Mouse (Mus musculus): ENCODE measurements around the gene Cers1. TPM values are rescaled to one million over a fixed set of nuclear protein-coding genes. Genes with fewer than 3 reads are reported as not detected.

Gene Cers1
- polyA plus RNA-seq (2015; fragmentation: Nextera tagmentation; extraction: Ambion mirVana), result 10.0 and 10.2 TPM in 2 replicates

GRCm38 (mm10) chr8:70315624-70316510, at the start of gene Cers1:
Cers1 (plus strand) TSS chr8:70315775.
- H3K4me2 ChIP-seq (replicated peaks), result peak within 1 kb of the TSS; percentile 80
- H3K9me3 ChIP-seq, result no peaks in the 10 kb centered on the region

GRCm38 (mm10) chr8:70267674-70268073, 47.9 kb upstream of the Cers1 start:
- no peaks in the 10 kb centered on the region for H3K27me3 ChIP-seq
- 86% methylated on average over 3 of the region's 3 CpGs for WGBS
- no peak overlapping the region for H3K4me3 ChIP-seq
- no peak overlapping the region for H3K9ac ChIP-seq
- peaks cover 42% of the 10 kb centered on the region for H3K36me3 ChIP-seq
- ATAC-seq (ENCODE audit: low FRiP score, low read depth), result no peak
- no peaks in the 10 kb centered on the region for H3K4me1 ChIP-seq
- no peak overlapping the region for H3K4me2 ChIP-seq (replicated peaks)
- no peak overlapping the region for H3K27ac ChIP-seq
- no peaks in the 10 kb centered on the region for H3K9me3 ChIP-seq

More at GRCm38 (mm10) chr8:70315624-70316510, at the start of gene Cers1:
- ATAC-seq (ENCODE audit: low FRiP score, low read depth), result peak; percentile 73
- H3K27ac ChIP-seq, result peak within 1 kb of the TSS; percentile 84; the same call in 1 of the 2 replicates
- H3K4me1 ChIP-seq, result peaks cover 31% of the 10 kb centered on the region
- peak within 1 kb of the TSS; percentile 67 for H3K4me3 ChIP-seq
- H3K9ac ChIP-seq, result peak within 1 kb of the TSS; percentile 77
- no peaks in the 10 kb centered on the region for H3K27me3 ChIP-seq
- peaks cover 46% of the 10 kb centered on the region for H3K36me3 ChIP-seq
- WGBS, result 1% methylated on average over 66 of the region's 66 CpGs

- Histone ChIP-seq H3K4me3 (no peak overlapping the region), H3K9ac (no peak overlapping the region), H3K27me3 (no peaks in the 10 kb centered on the region), H3K4me2 (replicated peaks) (no peak overlapping the region), H3K4me1 (no peaks in the 10 kb centered on the region), H3K9me3 (no peaks in the 10 kb centered on the region), H3K27ac (no peak overlapping the region), H3K36me3 (peaks cover 36% of the 10 kb centered on the region)
- no peak for ATAC-seq (ENCODE audit: low FRiP score, low read depth)
- WGBS, result 61% methylated on average over 5 of the region's 5 CpGs
These were observed 47.3 kb upstream of the Cers1 start for GRCm38 (mm10) chr8:70268311-70268710.

DNA sequence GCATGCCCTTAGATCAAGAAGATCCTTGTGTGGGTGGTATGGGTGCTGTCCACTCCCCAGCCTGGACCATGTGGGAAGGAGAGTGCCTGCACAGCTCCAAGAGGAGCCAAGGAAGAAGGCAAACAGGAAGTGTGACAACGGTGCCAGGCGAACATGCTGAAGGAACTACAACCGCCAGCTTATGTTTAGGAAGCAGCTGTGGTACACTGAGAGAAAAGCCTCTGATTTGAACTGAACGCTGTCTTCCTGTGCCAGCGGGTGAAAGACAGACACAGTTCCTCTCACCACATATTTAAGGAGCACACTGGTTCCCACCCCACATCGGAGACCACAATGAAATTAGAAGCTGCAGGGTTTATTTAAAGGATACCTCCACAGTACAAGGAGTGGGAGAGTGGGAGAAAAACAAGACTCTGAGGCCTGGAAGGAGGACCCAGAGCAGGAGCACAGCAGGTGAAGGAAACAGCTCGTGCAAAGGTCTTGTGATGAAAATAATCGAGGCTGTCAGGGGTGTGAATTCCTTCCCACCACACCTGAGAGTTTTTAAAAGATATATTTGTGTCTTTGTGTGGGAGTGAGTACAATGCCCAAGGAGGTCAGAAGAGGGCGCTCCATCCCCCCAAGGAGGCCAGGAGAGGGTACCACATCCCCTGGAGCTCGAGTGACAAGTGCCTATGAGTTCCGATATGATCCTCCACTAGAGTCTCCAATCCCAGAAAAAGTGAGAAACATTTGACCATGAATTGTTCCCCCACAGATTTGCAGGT, 46.6 kb upstream of the Cers1 start:
- no peak overlapping the region for H3K4me2 ChIP-seq (replicated peaks)
- H3K27ac ChIP-seq, result no peak overlapping the region
- no peak for ATAC-seq (ENCODE audit: low FRiP score, low read depth)
- no peak overlapping the region for H3K9ac ChIP-seq
- no peak overlapping the region for H3K4me3 ChIP-seq
- no peaks in the 10 kb centered on the region for H3K27me3 ChIP-seq
- H3K36me3 ChIP-seq, result peaks cover 29% of the 10 kb centered on the region
- no peaks in the 10 kb centered on the region for H3K4me1 ChIP-seq
- WGBS, result 57% methylated on average over 11 of the region's 11 CpGs
- H3K9me3 ChIP-seq, result no peaks in the 10 kb centered on the region

DNA sequence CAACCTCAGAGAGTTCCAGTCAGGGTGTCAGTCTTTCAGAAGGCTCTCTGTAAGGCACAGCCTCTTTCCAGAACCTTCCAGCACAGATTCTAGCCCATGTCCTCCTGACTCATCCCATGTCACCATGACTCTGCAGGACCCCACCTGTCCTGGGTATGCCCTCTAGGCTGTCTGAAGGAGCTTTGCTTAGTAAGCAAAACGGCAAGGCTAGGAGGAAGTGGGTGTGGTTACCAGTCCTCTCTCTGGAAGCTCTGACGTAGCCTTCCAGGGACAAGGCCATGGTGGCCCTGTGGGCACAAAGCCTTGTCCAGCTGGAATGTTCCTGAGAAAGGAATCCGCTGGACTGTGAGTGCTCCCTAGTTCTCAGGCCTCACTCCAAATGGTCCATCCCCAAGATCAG, 42.6 kb upstream of the Cers1 start:
- ATAC-seq (ENCODE audit: low FRiP score, low read depth), result no peak
- no peaks in the 10 kb centered on the region for H3K27me3 ChIP-seq
- no peak overlapping the region for H3K4me3 ChIP-seq
- H3K36me3 ChIP-seq, result no peaks in the 10 kb centered on the region
- H3K4me2 ChIP-seq (replicated peaks), result no peak overlapping the region
- no peaks in the 10 kb centered on the region for H3K9me3 ChIP-seq
- no peak overlapping the region for H3K27ac ChIP-seq
- 0 out of 2 replicates have a peak, but pooled peaks cover under 1% of the 10 kb centered on the region for H3K4me1 ChIP-seq
- no peak overlapping the region for H3K9ac ChIP-seq
- 53% methylated on average over 3 of the region's 3 CpGs for WGBS

DNA sequence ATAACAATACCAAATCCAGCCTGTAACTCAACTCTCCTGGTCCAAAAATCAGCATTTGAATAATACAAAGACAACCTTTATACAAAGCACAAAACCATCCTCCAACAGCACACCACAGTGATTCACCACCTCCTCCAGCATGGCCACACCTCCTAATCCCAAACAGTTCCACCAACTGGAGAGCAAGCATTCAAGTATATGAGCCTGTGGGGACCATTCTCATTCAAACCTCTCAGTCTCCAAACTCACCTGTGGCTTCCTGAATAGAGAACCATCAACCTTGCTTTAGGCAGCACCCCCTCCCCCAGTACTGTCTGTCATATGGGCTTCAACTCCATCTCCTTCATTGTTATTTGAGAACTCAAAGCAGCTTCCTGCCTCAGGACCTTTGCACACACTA, 41.2 kb upstream of the Cers1 start:
- Histone ChIP-seq H3K4me3 (no peak overlapping the region), H3K36me3 (no peaks in the 10 kb centered on the region), H3K27me3 (no peaks in the 10 kb centered on the region), H3K4me1 (0 out of 2 replicates have a peak, but pooled peaks cover 5% of the 10 kb centered on the region), H3K9me3 (no peaks in the 10 kb centered on the region), H3K9ac (no peak overlapping the region), H3K27ac (no peak overlapping the region), H3K4me2 (replicated peaks) (no peak overlapping the region)
- ATAC-seq (ENCODE audit: low FRiP score, low read depth), result no peak

DNA sequence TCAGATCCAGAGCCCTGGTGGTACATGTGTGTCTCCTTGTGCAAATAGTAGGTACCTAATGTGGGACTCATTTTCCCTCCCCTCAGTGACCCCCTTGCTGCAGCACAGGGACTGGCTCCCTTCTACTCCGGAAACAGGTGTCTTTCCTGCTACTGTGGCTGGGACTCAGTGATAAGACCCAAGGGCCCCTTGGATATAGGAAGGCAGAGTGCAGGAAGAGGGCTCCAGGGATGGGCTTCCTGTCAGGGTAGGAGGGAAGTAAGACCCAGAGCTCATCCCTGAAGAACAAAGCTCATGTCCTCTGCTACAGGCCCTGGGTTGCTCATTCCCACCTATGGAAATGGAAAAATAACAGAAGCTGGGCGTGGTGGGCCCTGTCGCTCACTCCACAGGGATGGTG, 39.1 kb upstream of the Cers1 start:
- H3K4me3 ChIP-seq, result no peak overlapping the region
- H3K4me2 ChIP-seq (replicated peaks), result no peak overlapping the region
- 0 out of 2 replicates have a peak, but pooled peaks cover 5% of the 10 kb centered on the region for H3K4me1 ChIP-seq
- H3K27me3 ChIP-seq, result no peaks in the 10 kb centered on the region
- H3K9me3 ChIP-seq, result no peaks in the 10 kb centered on the region
- no peak overlapping the region for H3K27ac ChIP-seq
- H3K36me3 ChIP-seq, result no peaks in the 10 kb centered on the region
- WGBS, result 65% methylated on average over 3 of the region's 3 CpGs
- H3K9ac ChIP-seq, result no peak overlapping the region
- no peak for ATAC-seq (ENCODE audit: low FRiP score, low read depth)

- no peak for ATAC-seq (ENCODE audit: low FRiP score, low read depth)
These were observed 37.4 kb upstream of the Cers1 start for GRCm38 (mm10) chr8:70278175-70278574.

GRCm38 (mm10) chr8:70279266-70279665, 36.3 kb upstream of the Cers1 start:
- Histone ChIP-seq H3K27ac (no peak overlapping the region), H3K4me1 (peaks cover 16% of the 10 kb centered on the region), H3K4me2 (replicated peaks) (no peak overlapping the region), H3K9me3 (no peaks in the 10 kb centered on the region), H3K9ac (no peak overlapping the region), H3K36me3 (no peaks in the 10 kb centered on the region), H3K27me3 (no peaks in the 10 kb centered on the region), H3K4me3 (no peak overlapping the region)
- no peak for ATAC-seq (ENCODE audit: low FRiP score, low read depth)
- WGBS, result 38% methylated on average over 8 of the region's 8 CpGs

More at GRCm38 (mm10) chr8:70278175-70278574, 37.4 kb upstream of the Cers1 start:
- no peaks in the 10 kb centered on the region for H3K36me3 ChIP-seq
- no peak overlapping the region for H3K4me3 ChIP-seq
- H3K4me2 ChIP-seq (replicated peaks), result no peak overlapping the region
- H3K9ac ChIP-seq, result peak overlapping the region; percentile 27; the same call in 1 of the 2 replicates
- H3K27ac ChIP-seq, result no peak overlapping the region
- H3K4me1 ChIP-seq, result peaks cover 10% of the 10 kb centered on the region; the same call in 1 of the 2 replicates
- H3K27me3 ChIP-seq, result no peaks in the 10 kb centered on the region
- no peaks in the 10 kb centered on the region for H3K9me3 ChIP-seq
- 61% methylated on average over 15 of the region's 15 CpGs for WGBS

- Histone ChIP-seq H3K9ac (no peak overlapping the region), H3K27ac (no peak overlapping the region), H3K9me3 (no peaks in the 10 kb centered on the region), H3K36me3 (peaks cover 15% of the 10 kb centered on the region), H3K4me3 (no peak overlapping the region), H3K4me1 (peaks cover 23% of the 10 kb centered on the region), H3K27me3 (no peaks in the 10 kb centered on the region), H3K4me2 (replicated peaks) (no peak overlapping the region)
- ATAC-seq (ENCODE audit: low FRiP score, low read depth), result no peak
- WGBS, result 40% methylated on average over 3 of the region's 3 CpGs
These were observed 34.6 kb upstream of the Cers1 start for GRCm38 (mm10) chr8:70281001-70281400.

DNA sequence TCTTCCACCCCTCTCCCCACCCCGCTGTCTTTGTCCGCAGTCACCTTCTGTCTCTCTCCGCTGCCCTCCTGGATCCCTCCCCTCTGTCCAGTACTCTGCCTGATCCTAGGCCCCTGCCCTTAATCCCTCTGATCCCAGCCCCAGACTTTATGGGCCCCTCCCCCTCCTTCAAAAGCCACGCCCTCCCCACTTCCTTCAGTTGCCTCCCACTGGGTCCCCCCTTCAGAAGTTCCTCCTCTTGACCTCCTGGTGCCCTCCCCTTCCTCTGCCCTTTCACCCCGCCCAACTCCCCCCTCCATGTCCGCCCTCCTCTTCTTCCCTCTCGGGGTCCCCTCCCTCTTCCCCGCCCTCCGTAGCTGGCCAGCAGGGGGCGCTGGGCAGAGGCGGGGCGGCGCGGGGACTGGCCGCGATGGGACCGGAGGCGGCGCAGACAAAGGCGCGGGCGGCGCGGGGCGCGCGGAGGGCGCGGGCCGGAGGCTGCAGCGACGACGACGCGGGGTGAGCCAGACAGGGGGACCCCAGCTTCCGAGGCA, 32.9 kb upstream of the Cers1 start, which contains the start of gene Homer3:
Gene Homer3 (plus strand): TSS at position 225 of the 533 bp plus-strand sequence.
- peak; percentile 89 for ATAC-seq (ENCODE audit: low FRiP score, low read depth)
- under 1% methylated on average over 36 of the region's 36 CpGs for WGBS

More for the DNA sequence above, 32.9 kb upstream of the Cers1 start, which contains the start of gene Homer3:
- peak within 1 kb of the TSS; percentile 71 for H3K4me3 ChIP-seq
- peaks cover 23% of the 10 kb centered on the region for H3K4me1 ChIP-seq
- peaks cover 4% of the 10 kb centered on the region; the same call in 1 of the 2 replicates for H3K9me3 ChIP-seq
- H3K36me3 ChIP-seq, result peaks cover 32% of the 10 kb centered on the region
- H3K27ac ChIP-seq, result peak within 1 kb of the TSS; percentile 72
- H3K27me3 ChIP-seq, result no peaks in the 10 kb centered on the region
- H3K4me2 ChIP-seq (replicated peaks), result peak within 1 kb of the TSS; percentile 83
- peak within 1 kb of the TSS; percentile 95 for H3K9ac ChIP-seq

Data from limb, embryonic 13.5 days (tissue).